Mouse (Mus musculus): ENCODE data around the gene Stard10.

Gene Stard10

DNA sequence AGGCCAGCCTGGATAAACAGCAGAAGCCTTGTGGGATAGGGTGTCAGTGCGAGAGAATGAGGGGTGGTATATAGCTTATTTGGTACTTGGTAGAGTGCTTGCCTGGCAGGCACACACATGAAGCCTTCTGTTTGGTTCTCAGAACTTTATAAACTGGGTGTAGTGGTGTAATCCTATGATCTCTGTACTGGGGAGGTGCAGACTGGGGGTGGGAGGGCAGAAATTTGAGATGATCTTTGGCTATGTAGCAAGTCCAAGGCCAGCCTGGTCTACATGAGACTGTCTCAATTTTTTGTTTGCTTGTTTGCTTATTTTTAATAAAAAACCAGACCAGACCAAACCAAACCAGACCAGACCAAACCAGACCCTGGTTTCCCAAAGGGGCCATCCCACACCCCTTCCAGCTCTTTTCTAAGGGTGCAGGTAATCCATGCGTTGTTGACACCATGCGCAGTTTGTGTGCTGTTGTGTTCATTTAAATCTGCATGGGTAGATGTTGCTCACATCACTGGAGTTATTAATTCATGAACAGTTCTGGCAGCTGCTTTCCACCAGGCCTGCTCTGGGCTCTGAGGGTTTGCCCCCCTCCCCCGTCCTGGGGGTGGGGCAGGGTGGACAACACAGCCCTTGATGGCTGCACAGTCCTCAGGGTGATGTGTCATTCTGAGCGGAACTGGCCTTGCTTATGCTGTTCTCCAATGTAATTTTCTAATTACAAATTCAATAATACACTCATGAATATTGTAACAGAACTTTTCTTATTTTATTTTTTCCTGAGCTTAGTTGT is 15.4 kb downstream of the Stard10 start:
- DNase-seq: no peak

DNA sequence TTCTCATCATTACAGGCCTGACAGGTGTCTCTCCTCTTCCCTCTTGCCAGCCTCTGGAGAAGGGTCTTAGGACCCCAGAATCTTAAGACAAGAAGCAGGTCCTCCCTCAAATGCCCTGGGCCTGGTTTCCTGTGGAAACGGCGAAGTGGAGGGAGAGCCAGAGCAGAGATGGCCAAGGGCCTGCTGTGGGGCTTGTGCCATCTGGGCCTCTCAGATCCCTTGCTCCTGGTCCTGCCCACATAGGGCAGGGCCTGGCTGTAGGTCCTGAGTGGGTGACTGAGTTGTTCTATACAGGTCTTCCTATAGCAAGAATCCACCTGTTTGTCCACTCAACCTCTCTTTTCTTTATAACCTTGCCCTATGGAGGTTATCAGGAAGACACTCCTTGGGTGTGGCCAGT is 18.3 kb downstream of the Stard10 start:
- no peak for DNase-seq

DNA sequence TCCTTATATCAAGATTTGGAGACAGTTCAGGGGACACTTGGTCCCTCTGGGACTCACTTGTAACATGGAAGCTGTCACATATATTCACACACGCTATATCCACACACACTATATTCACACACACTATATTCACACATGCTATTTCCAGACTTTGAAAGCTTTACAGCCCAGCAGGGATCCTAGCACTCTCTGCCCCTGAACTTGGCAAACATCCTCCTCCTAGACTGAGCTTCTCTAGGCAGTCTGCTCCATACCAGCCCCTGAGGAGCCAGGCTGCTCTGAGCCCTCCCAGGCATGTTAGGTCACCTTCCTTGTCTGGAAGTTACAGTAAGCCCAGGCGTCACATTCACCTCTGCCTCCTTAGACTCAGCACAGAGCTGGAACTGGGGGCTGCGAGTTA is 19.8 kb downstream of the Stard10 start:
- DNase-seq: no peak

DNA sequence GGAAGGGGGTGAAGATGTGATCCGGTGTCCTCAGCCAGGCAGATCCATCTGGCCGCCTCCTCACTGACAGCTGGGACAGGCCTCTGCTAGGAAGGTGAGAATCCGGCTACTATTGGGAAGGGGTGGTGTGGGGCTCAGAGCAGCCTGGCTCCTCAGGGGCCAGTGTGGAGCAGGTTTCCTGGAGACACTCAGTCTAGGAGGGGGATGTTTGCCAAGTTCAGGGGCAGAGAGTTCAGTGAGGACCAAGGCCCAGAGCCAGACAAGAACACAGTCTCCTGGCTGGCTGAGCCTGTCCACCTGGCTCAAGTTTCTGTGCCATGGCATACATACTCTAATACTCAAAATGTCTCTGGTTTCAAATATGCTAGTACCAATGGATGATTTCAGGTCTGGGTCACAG is 20.5 kb downstream of the Stard10 start:
- no peak for DNase-seq

DNA sequence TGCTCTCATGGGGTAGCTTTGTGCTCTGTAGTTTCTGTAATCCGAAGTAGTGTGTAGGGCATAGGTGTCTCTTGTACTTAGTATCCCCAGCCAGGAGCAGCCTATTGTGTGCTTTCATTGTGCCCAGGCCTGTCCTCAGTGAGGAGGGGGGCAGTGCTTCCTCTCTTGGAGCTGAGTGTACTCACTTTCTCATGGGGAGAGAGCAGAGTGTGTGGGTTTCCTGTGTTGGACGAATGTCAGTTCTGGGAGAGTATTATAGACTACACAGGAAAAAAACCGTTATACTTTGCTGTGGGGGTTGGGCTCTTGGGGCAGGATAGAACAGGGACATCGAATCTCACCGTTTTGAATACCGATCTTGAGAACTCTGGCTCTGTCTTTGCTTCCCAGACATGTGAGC is 24.5 kb downstream of the Stard10 start:
- peak; percentile 64 for DNase-seq

DNA sequence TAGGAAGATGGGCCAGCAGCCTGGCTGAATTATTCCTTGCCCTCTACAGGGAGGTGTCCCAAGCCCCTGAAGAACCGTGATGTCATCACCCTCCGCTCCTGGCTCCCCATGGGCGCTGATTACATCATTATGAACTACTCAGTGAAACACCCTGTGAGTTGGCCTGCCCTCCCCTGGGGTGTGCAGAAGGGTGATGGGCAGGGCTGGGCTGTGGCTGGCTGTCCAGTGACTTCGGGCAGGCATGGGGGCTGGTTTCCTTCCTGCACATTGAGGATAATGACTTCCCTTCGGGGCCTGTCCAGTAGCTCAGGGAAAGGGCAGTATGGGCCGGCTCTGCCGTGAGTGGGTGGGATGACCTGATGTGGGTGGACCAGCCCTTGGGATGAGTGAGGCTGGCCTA is 26.2 kb downstream of the Stard10 start:
- DNase-seq: no peak

DNA sequence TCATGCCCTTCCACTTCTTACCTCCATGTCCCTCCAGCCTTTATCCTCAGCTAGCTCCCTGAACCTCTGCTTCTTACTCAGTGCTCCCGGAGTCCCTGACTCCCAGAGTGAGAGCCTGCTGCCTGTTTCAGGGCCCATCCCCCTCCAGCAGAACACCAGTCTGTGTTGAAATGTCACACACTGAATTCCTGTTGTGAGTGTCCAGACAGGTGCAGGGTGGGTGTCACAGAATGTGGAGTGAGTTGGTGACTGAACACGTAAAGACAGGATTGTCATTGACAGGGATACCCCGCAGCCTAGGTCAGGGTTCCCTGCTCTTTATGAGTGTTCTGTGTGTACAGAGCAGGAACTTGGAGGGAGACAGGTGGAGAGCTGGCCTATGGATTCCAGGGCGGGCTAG is 28.0 kb downstream of the Stard10 start:
- no peak for DNase-seq

DNA sequence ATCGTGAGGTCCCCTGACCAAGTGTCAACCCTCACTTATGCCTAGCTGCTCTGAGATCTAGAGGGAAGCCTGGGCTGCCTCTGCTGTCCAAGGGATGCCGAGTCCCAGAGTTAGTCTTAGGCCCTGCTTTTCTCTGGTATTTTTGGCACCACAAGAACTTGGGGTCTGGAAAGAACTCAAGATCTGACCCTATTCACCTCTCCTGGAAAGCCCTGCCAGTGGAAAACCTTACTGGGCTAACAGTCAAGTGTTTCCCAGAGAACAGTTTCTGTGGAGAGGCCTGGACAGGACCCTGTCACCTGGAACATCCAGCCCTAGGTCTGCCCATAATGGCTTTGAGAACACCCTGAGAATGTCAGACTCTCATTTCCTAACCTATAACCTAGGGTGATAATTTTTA is 30.1 kb downstream of the Stard10 start:
- no peak for DNase-seq

DNA sequence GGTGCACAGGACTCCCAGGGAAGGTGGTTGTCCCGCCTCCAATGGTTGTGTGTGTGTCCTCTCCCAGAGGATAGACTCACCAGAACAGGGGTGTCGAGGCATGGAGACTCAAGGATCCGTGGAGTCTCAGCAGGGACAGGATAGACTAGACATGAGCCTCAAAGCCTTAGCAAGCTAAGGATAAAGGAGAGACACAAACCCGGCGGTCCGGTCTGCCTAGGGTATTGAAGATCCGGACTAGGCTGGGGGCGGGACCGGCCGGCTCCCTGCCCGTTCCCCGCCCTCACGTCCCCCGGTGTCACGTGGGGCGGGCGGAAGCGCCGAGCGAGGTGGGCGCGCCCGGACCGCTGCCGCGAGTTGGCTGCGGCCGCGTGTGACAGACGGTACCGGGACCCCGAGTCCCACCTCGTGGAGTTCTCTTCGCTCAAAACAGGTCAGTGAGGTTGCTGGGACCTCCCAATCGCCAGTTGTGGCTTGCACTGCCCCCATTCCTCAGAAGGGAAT is 30.9 kb downstream of the Stard10 start, which contains the start of gene Arap1:
TSS of gene Arap1 (plus strand) at position 301 of the 504 bp plus-strand sequence.
- peak; percentile 67 for DNase-seq

DNA sequence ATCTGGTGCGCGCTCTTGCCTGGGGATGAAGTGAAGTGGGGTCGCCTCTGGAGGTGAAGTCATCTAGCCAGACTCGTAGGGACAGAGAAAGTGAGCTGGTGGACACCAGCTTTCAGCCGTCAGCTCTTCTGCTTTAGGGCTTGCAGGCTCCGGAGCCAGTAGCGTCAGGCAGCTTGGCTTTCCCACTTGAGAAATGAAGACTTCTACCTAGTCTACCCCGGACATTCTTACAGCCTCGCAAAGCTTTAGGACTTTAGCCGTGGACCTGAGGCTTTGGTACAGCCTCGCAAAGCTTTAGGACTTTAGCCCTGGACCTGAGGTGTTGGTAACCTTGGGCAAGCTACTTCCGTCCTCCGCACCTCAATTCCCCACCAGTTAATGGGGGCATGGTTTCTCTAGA is 31.4 kb downstream of the Stard10 start:
- no peak for DNase-seq

DNA sequence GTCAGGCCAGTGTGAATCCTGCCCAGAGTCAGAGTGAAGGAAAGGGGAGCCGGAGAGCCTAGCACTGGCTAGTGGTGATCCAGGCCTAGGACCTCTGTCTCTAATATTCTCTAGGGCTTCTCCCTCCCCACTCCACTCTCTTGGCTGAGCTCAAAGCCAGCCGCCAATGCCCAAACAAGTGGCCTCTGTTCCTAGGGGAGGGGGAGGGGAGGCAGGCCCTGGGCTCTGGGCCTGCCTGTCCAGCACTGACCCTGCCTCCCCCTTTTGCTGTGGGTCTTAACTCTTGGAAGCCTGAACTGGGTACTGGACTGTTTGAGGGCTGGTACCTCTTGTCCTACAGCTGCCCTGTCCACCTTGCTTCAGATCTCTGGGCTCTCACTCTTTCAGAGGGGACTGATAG is 33.0 kb downstream of the Stard10 start:
- no peak for DNase-seq

DNA sequence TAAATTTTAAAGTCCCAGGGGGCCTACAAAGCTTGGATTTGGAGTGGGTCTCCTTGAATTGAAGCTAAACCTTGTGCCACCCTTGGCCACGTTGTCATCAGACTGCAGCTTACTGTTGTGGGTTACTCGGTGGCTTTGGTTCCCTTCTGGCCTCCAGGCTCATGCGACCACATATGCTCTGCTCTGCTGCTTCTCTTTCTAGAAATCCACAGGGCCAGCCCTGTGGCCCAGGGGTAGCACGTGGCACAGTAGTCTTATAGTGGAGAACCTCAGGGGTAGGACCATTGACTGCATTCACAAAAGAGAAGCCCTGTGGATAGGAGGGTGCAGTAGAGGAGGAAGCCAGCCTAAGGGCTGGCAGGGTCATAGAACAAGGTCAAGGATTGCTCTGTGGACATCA is 35.5 kb downstream of the Stard10 start:
- DNase-seq: no peak

DNA sequence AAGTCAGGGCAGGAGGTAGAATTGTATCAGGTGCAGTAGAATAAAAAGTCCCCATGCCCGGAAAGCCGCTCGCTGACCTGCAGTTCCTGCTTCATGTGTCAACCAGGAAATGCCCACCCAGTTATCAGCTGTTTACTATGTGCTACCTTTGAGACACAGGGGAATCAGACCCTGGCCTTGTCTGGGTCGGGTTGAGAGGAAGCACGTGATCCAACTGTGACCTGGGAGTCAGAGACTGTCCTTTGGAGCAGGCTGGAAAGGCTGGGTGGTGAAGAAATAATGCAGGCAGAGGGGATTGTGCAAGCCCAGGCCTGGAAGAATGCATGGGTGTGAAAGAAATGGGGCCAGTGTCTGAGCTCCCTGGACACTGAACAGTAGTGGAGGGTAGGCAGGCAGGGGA is 37.5 kb downstream of the Stard10 start:
- no peak for DNase-seq

DNA sequence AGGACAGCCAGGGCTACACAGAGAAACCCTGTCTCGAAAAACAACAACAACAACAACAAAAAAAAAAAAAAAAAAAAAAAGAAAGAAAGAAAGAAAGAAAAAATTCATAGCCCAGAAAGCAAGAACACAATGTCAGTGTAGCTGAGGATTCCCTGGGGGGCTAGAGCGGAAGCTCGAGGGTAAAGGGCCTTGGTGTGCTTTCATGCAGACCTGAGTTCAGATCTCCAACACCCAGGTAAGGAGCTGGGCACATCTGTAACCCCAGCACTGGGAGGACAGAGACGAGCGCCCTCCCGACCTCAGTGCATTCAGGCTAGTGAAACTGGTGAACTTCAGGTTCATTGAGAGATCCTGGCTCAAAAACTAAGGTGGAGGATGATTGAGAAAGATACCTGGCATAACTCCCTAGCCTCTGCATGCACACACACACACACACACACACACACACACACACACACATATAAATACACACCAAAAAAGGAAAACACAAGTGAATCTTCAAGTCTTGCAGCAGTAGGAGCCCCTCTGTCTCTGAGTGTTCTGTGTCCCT is 38.7 kb downstream of the Stard10 start:
- DNase-seq: no peak

DNA sequence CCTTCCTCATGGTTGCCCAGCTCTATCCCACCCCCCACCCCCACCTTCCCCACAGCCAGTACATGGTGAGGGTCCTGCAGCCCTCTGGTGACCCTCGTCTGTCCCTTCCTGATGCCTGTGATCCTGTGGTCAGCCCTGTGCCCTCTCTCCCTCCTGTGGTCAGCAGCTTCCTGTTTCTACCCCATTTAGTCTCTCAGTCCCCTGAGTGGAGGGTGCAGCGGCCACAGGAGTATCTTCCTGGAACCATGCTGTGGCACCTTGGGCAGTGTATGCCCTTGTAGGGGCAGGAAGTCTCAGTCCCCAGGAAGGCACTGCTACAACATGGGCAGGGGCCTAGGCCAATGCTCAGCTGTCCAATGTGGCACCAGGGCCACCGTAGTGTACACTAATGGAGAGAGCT is 40.0 kb downstream of the Stard10 start:
- no peak for DNase-seq

DNA sequence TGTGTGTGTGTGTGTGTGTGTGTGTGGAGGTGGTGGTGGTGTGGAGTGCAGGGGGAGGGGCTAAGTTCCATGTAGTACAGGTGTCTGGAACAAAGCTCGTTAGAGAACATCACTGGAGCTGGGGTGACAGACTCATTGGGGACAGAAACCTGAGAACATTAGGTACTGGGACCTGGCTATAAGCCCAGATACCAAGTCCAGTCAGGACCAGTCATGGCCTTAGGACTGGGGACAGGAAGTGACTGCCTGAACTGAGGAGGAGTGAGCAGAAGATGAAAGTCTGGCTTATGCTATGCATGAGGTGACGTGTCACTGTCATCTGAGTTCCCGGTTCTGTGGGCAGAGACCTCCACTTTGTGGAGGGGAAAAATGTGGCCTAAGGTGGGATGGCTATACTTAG is 43.5 kb downstream of the Stard10 start:
- DNase-seq: no peak

DNA sequence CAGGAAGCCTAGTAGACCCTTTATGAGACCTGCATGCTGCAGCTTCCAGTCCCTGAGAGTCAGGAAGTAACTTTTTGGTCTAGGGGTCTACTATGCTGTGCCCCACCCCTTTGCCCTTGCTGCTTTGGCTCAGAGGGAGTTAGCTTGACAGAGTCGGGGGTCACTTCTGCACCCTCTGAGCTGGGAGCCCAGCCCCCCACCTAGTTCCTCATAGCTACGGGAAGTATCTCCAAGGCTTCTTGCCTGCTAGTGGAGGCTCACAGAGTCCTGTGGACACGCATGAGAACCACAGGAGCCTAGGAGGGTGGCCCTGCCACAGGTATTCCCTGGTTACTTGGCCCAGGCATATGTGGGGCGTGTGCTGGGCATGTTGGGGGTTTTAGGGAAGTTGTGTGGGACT is 44.1 kb downstream of the Stard10 start:
- DNase-seq: no peak

DNA sequence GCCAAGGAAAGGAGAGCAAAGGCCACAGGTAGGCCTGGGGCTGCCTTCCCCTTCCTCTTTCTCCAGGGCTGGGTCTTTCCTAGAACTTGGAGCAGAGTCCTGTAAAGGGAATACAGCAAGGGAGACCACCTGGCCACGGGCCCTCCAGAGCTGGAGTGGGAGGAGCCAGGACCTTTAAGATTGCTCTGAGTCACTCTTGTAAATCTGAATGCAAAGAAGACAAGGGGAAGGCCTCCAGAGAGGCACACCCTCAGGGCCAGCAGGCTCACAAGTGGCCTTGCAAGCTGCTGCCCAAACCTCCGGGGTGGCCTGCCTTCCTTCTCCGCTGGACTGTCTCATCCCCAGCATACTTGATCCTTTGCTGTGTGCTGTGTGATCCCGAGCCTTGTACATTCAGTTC is 44.9 kb downstream of the Stard10 start:
- DNase-seq: no peak

DNA sequence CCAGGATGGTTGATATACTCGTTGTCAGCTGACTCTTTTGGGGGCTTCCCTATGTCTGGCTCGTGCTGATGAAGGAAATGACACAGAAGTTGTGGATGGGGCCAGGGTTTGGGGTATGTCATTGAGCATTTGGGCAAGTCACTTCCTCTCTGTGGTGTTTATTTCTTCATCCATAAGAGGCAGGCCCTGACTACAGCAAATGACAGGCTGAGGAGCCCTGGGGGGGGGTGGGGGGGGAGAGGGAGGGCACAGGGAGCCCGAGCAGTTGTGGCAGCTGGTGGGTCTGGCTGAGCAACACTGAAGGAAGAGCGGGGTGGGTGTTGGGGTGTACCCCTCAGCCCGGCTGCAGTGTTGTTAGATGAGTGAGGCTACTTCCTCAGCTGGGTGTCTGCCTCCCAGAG is 45.9 kb downstream of the Stard10 start:
- DNase-seq: peak; percentile 53

DNA sequence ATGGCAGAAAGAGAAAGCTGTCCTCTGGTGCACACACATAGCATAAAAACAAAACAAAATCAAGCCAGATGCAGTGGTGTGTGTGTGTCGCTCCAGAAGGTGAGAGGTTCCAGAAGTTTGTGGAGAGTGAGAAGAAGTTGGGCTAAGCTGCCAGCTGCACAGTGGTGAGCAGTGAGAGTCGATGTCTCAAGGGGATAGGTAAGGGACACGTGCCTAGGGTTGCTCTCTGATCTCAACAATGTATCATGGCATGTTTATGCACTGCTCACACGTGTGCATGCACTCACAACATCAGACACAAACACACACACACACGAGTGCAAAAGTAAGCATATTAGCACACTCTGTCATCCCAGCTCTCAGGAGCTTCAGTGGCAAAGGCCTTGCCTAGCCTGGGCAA is 47.0 kb downstream of the Stard10 start:
- no peak for DNase-seq

DNA sequence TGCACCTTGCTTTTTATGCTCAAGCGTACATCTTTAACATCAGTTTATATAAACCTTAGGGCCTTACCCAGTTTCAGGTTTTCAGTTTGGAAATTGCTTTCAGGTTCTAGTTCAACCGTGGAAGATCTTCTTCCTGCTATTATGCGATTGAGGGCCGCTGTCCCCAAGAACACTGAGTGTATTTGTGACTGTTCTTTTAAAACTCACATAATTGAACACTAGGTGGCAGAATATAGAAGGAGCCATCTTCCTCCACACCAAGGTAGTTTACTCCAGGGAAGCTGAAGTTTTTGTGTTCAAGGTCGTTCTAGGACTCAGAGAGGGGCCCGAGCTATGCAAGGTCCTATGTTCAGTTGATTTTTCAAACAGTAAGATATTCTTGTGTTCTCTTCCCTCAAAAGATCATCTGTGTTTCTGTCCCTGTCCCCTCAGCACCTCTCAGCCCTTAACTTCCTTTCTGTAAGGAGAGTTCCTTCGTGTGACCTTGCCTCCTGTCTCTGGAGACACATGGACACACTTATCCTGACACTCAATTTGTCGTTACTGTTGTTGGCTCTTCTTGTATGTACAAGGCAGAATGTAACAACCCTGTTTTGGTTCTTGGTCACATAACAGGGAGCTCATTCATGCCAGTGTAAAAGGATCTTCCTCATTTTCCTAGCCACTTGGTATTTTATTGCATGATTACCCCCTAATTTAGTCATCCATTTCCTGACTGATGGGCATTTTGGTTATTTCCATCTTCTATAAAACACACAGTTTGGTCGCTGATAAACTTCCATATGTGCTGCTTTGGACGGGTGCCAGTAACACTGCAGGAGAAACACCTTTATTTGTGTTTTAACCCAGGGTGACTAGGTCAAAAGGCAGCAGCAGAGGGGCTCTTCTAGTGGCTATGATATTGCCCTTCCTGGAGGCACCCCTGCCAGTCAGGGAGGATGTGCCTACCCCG is 51.3 kb downstream of the Stard10 start:
- no peak for DNase-seq

DNA sequence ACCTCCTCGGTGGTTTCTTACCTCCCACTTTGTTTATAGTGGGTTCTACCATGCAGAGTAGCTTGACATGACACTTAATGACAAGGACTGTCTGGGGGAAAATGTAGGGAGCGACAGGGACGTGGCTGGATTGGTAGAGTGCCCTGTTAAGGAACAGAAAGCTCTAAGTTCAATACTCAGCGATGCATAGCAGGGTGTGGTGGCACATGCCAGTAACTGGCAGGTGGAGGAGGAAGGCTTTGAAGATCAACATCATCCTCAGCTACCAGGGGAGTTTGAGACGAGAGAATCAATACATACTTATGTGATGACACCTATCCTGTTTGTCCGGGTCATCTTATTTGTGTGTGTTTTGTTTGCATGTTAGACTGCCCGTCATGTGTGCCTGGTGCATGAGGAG is 52.8 kb downstream of the Stard10 start:
- DNase-seq: no peak

DNA sequence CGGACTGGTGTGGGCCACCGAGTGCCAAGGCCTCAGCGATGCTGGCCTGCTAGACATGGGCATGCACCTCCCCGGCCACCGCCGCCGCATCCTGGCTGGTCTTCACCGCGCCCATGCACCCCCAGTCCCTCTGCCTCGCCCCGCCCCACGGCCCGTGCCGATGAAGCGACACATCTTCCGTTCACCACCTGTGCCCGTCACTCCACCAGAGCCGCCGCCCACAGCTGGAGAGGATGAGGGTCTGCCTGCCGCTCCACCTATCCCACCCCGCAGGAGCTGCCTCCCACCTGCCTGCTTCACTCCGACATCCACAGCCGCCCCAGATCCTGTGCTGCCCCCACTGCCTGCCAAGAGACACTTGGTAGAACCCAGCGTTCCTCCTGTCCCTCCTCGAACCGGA is 56.2 kb downstream of the Stard10 start:
- DNase-seq: no peak

DNA sequence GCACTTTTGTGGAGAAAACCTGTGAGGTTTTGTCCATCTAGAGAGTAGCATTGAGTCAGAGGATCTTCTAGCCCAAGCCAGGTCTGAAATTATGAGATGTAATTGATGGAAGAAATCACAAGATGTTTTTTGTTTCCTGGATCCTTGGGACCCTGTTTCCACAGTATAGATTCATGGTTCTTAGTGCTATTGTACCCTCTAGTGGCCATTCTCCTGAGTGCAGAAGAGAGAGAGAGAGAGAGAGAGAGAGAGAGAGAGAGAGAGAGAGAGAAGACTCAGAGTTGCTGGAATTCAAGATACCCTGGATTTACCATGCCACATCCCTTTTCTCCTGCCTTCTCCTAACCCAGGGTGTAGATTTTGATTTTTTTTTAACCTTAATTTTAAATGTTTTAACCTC is 57.3 kb downstream of the Stard10 start:
- DNase-seq: peak; percentile 64

All from thymus, postnatal 14 days (tissue).